Mouse (Mus musculus): Measurements from ENCODE around the gene Pcdh18. TPM values are rescaled to one million over a fixed set of nuclear protein-coding genes. Genes with fewer than 3 reads are reported as not detected.

The Pcdh18 gene
- 1 to 10 TPM; 2.0 to 3.9 (median 3.0) TPM for total RNA-seq (2022)

DNA sequence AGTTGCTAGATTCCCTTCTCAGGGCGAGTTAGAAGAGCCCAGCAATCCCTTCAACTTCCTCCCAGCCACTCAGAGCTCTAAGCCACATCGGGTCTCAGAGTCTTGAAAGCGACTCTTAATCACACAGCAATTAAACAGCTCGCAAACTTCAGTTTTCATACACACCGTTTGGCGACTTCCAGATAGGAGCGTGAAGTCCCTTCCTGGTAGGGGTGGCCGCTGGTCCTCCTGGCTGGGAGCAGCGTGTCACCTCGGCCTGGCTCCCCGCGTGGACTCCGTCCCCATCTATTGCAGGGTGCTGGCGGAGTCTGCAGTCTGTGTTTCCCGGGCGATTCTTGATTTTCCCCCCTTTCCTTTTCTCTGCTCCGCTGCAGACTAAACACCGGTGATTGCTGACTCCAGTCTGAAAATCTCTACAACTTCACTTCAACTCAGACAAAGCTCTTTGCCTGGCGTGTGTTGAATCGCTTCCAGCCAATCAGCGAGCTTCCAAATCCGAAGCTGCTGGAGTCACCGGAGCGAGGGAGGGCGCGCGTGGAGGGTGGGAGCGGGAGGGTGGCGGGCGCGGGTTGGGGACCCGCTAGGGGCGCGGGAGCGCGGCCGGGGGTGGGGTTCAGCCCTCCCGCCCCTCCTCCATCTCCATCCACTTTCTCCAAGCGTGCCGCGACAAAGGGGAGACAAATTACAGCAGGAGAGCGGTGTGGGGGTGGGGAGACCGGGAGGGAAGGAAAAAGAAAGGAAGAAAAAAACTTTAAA lies at the start of gene Pcdh18:
TSS of gene Pcdh18 (minus strand) at position 456 of the 756 bp plus-strand sequence.
- DNase-seq (ENCODE audit: low spot score in 2 of 2): no peak

DNA sequence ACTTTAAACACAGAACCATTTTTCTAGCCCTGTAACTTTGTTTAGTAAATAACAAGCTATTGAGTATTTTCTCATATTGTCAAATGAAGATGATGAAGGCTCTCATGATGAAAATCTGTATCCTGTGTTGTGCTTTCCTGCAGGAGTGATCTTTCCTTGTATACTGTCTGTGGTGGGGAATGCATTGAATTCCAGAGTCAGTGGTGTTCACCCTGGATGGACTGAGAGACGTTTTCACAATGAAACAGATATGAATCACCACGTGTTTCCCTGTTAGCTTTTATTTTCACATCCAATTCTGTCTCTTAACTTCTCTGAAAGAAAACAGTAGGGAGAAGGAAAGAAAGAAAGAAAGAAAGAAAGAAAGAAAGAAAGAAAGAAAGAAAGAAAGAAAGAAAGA lies 49.7 kb upstream of the Pcdh18 start:
- no peak for DNase-seq (ENCODE audit: low spot score in 2 of 2)

- DNase-seq (ENCODE audit: low spot score in 2 of 2): no peak
These were observed 48.4 kb upstream of the Pcdh18 start for GRCm38 (mm10) chr3:49805511-49805910.

DNA sequence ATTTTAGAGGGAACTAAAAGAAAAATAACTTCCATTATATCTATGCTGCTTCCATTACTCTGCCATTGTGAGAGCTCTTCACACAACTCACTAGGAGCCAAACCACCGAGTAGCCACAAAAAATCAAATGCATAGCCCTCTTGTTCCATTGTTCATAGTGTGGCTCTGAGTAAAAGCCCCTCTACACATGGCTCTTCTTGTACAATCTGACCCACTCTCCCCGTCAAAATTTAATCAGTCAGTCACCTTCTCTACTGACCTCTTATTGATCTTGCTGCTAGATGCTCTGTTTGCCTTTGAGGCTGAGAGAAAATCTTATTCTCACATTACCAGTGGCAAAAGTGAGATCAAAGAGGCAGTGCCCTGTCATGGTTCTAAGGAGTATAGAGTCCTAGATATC lies 31.2 kb upstream of the Pcdh18 start:
- no peak for DNase-seq (ENCODE audit: low spot score in 2 of 2)

DNA sequence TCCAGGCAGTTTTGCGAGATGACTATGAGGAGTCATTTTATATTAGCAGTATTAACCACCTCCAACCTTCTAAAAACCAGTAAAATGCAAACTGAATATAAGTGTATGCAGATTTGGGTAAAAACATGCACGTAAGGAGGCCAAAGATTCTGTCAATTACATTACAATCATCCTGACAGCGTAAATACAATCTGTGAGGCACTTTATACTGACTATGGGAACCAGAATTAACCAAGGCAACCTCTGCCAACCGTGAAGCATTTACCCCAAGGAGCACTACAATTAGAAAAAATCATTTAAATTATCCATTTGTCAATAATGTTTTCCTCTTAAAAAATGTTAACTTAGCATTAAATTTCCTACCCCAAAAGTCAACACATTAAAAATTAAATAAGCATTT lies 30.6 kb upstream of the Pcdh18 start:
- DNase-seq (ENCODE audit: low spot score in 2 of 2): no peak

GRCm38 (mm10) chr3:49768992-49769738 lies 12.0 kb upstream of the Pcdh18 start:
- no peak for DNase-seq (ENCODE audit: low spot score in 2 of 2)

- DNase-seq (ENCODE audit: low spot score in 2 of 2): no peak
These were observed 5.6 kb upstream of the Pcdh18 start for GRCm38 (mm10) chr3:49762711-49763110.

- no peak for DNase-seq (ENCODE audit: low spot score in 2 of 2)
These were observed 4.8 kb upstream of the Pcdh18 start for GRCm38 (mm10) chr3:49761971-49762370.

- DNase-seq (ENCODE audit: low spot score in 2 of 2): no peak
These were observed 498 bp upstream of the Pcdh18 start for GRCm38 (mm10) chr3:49757626-49758019.

GRCm38 (mm10) chr3:49755986-49756845 lies 909 bp downstream of the Pcdh18 start:
- DNase-seq (ENCODE audit: low spot score in 2 of 2): no peak

- DNase-seq (ENCODE audit: low spot score in 2 of 2): no peak
These were observed 4.4 kb downstream of the Pcdh18 start for GRCm38 (mm10) chr3:49752766-49753165.

GRCm38 (mm10) chr3:49749491-49750284 lies 7.4 kb downstream of the Pcdh18 start:
- DNase-seq (ENCODE audit: low spot score in 2 of 2): no peak

DNA sequence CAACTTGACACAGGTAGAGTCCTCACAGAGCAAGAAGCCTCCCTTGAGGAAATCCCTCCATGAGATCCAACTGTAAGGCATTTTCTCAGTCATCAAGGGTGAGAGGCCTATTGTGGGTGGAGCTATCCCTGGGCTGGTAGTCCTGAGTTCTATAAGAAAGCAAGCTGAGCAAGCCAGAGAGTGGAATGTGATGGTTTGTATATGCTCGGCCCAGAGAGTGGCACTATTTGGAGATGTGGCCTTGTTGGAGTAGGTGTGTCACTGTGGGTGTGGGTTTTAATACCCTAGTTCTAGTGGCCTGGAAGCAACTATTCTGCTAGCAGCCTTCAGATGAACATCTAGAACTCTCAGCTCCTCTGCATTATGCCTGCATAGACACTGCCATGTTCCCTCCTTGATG lies 9.1 kb downstream of the Pcdh18 start:
- DNase-seq (ENCODE audit: low spot score in 2 of 2): no peak

GRCm38 (mm10) chr3:49739061-49739460 lies 18.1 kb downstream of the Pcdh18 start:
- no peak for DNase-seq (ENCODE audit: low spot score in 2 of 2)

DNA sequence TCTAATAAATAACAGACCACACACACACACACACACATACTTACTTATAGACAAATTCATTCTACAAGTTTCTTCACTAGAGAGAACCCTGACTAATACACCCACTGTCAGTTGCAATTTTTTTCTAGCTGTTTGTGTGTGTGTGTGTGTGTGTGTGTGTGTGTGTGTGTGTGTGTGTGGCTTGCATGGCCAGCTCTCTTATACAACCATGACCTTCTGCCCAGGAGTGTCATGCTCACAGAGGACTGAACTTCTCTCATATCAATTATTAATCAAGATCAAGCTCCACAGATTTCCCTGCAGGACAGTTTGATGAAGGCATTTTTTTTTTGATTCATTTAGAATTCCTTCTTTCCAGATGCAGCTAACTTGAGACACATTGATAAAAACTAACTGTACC lies 18.6 kb downstream of the Pcdh18 start:
- DNase-seq (ENCODE audit: low spot score in 2 of 2): no peak

DNA sequence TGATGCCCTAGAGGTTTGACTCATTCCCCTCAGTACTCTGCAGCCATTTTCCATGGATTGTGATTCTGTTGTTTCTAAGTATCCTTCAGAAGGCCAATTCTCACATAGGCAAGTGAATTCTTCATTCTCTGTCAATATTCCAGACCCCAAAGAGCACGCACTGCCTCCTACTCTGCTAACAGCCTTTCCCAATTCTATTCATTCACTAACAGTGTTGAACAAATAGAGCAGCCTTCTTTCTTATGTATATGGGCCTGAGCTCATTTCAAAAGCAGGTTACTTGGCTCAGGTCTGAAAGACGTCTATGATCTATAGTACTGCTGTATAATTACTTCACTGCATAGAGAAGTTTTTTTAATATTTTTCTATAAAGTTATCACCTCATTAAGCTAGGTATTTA lies 50.6 kb downstream of the Pcdh18 start:
- DNase-seq (ENCODE audit: low spot score in 2 of 2): no peak

DNA sequence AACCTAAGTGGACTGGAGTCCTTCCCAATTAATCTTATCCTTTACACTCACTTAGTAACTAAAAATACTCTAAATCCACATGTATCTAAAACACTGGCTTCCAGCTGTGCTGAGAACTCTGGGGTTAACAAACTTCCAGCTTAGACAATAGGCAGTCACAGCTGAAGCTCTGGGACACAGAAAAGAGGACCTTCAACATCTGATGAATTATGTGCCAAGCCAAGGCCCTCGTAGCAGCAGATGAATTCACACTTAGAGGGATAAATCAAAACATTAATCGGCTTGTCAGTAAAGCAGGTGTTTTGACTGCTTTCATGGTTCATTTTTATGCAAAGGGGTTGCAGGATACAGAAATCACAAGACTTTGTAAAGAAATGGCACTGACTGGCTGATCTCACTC lies 57.2 kb downstream of the Pcdh18 start:
- DNase-seq (ENCODE audit: low spot score in 2 of 2): no peak

All from layer of hippocampus, adult 8-10 months (tissue).